Mouse (Mus musculus) intestine, embryonic 14.5 days (tissue): ENCODE results near the gene Xpa. TPM values are rescaled to one million over a fixed set of nuclear protein-coding genes. Genes with fewer than 3 reads are reported as not detected.

Experiments used
- ATAC-seq: fragments of 200-750 bp; cut with Nextera tagmentation; replicated peaks from 2 replicates; pipeline ENCODE4 v1.8.0; 2017; ENCODE audit warnings: low read depth, moderate number of reproducible peaks, moderate TSS enrichment, moderate library complexity; ENCODE audit not compliant: low FRiP score, low TSS enrichment
- DNase-seq: peaks from one replicate; pipeline ENCODE4 v3.0.0-alpha.2; 2018; ENCODE audit warnings: low spot score
- H3K27ac ChIP-seq: fragments of 300-500 bp; sonication (generic); 2 replicates; pipeline ENCODE4 v1.5.1; 2014; ENCODE audit warnings: low read depth, mild to moderate bottlenecking, control low read depth
- H3K27me3 ChIP-seq: fragments of 300-500 bp; sonication (generic); replicated peaks from 2 replicates; pipeline ENCODE4 v1.6.1; 2014; ENCODE audit warnings: low read length, control low read depth; ENCODE audit not compliant: control insufficient read depth, insufficient read depth
- H3K36me3 ChIP-seq: fragments of 300-500 bp; sonication (generic); 2 replicates; pipeline ENCODE4 v1.6.1; 2014; ENCODE audit warnings: low read length, control low read depth; ENCODE audit not compliant: control insufficient read depth, insufficient read depth
- H3K4me1 ChIP-seq: fragments of 300-500 bp; sonication (generic); replicated peaks from 2 replicates; pipeline ENCODE4 v1.6.1; 2014; ENCODE audit warnings: low read length, control low read depth, mixed read lengths; ENCODE audit not compliant: control insufficient read depth, insufficient read depth
- H3K4me2 ChIP-seq: fragments of 300-500 bp; sonication (generic); 2 replicates; pipeline ENCODE4 v1.6.1; 2014; ENCODE audit warnings: low read length
- H3K4me3 ChIP-seq: fragments of 300-500 bp; sonication (generic); 2 replicates; pipeline ENCODE4 v1.5.1; 2014; ENCODE audit warnings: low read depth, low read length, control low read depth, mixed read lengths
- H3K9ac ChIP-seq: fragments of 300-500 bp; sonication (generic); 2 replicates; pipeline ENCODE4 v1.6.1; 2014; ENCODE audit warnings: mild to moderate bottlenecking, low read length
- H3K9me3 ChIP-seq: fragments of 300-500 bp; sonication (generic); 2 replicates; pipeline ENCODE4 v1.6.1; 2016; ENCODE audit warnings: low read length, control low read depth; ENCODE audit not compliant: control insufficient read depth
- WGBS: fragments of 180-500 bp; shearing (Covaris S2); extraction: QIAGEN DNeasy Blood & Tissue Kit; methylation state at CpG from one replicate; pipeline ENCODE4 v1.1.7; 2014; 5-methylcytosine and 5-hydroxymethylcytosine counted together
- polyA plus RNA-seq: library from polyadenylated mRNA; unstranded; fragments of >200 nt; fragmentation: Nextera tagmentation; extraction: Ambion mirVana; gene quantifications from 2 replicates; pipeline ENCODE4 v1.2.1, GENCODE M21; 2014

Gene Xpa
- polyA plus RNA-seq, 1 experiment from 2014 or later: 22.1 TPM

DNA sequence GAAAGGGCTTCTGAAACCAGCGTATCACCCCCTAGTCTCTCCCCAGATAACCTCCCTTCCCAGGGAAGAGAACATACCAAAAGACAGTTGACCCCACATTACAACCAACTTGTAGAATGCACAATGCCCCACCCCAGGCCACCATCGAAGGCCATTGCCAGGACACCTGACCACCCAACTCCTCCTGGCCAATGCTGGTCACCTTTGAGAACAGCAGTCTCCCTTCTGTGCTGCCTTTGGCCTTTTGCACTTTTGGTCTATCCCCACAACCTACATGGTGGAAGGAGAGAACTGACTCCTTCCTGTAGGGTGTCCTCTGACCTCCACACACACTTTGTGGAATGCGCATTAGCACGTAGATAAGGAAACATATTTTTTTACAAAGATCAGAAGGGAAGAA, 78.6 kb downstream of the Xpa start:
- no peak overlapping the region for H3K4me2 ChIP-seq
- no peaks in the 10 kb centered on the region for H3K4me1 ChIP-seq
- DNase-seq (no peak), ATAC-seq (no peak)
- no peaks in the 10 kb centered on the region for H3K9me3 ChIP-seq
- H3K4me3 ChIP-seq: no peak overlapping the region
- no peaks in the 10 kb centered on the region for H3K27me3 ChIP-seq
- no peak overlapping the region for H3K9ac ChIP-seq
- H3K27ac ChIP-seq: no peak overlapping the region
- WGBS: 95% methylated on average over 4 of the region's 4 CpGs
- peaks cover 90% of the 10 kb centered on the region for H3K36me3 ChIP-seq

DNA sequence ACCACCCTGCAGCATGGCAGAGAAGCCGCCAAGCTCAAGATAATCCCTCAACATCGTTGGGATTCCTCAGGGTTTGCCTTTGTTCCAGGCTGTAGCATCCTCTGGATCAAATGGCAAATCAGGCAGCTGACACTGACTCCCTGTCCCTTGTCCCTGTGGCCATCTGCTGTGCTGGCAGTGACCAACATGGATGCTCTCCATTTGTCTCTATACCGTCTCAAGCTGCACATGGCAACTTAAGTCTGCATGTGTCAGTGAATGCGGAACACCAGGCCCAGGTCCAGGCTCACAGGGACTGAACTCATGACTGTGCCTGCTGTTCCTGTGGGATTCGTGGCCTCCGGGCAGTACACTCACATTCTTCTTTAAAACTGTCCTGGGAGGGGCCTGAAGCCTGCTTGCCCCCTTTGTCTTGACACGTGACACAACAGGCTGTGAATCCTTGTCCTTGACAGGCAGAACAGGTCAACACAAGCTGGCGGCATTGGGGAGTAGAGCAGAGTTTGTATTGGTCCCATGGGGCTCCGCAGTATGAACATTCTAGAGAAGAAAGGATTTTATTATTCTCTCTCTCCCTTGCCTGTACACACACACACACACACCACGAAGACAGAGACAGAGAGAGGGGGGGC, 79.5 kb downstream of the Xpa start:
- Histone ChIP-seq H3K9ac (no peak overlapping the region), H3K36me3 (peaks cover 81% of the 10 kb centered on the region), H3K4me2 (no peak overlapping the region), H3K4me1 (no peaks in the 10 kb centered on the region), H3K9me3 (no peaks in the 10 kb centered on the region), H3K4me3 (no peak overlapping the region), H3K27ac (no peak overlapping the region), H3K27me3 (no peaks in the 10 kb centered on the region)
- ATAC-seq: no peak
- DNase-seq: no peak
- WGBS: 81% methylated on average over 10 of the region's 10 CpGs

- Histone ChIP-seq H3K4me3 (no peak overlapping the region), H3K27me3 (no peaks in the 10 kb centered on the region), H3K4me2 (no peak overlapping the region), H3K36me3 (peaks cover 67% of the 10 kb centered on the region), H3K27ac (no peak overlapping the region), H3K9ac (no peak overlapping the region), H3K4me1 (no peaks in the 10 kb centered on the region), H3K9me3 (no peaks in the 10 kb centered on the region)
- ATAC-seq (no peak), DNase-seq (no peak)
- 71% methylated on average over 1 of the region's 1 CpGs for WGBS
Measured at GRCm38 (mm10) chr4:46115308-46115707, 80.8 kb downstream of the Xpa start.

DNA sequence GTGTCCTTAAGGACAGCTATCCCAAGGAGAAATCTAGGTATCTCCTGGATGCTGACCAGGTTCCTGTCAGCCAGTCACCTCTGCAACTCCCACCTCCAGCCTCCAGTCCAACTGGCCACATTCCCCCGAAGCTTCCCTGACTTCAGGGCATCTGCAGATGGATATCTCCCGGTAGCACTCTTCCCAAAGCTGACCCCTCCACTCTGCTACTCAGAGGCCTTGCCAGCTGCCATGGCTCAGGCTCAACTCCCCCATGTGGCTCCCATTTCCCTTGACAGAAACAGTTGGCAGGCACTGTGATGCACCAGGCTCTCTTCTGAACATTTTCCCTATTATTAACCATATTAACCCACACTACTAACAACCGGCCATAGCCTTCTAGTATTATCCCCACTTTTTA, 84.8 kb downstream of the Xpa start:
- Histone ChIP-seq H3K36me3 (peaks cover 28% of the 10 kb centered on the region), H3K4me2 (no peak overlapping the region), H3K4me3 (no peak overlapping the region), H3K27me3 (no peaks in the 10 kb centered on the region), H3K9ac (no peak overlapping the region), H3K4me1 (no peaks in the 10 kb centered on the region), H3K9me3 (no peaks in the 10 kb centered on the region), H3K27ac (no peak overlapping the region)
- 66% methylated on average over 3 of the region's 3 CpGs for WGBS
- ATAC-seq (no peak), DNase-seq (no peak)

- H3K4me1 ChIP-seq: no peaks in the 10 kb centered on the region
Measured at GRCm38 (mm10) chr4:46110084-46110483, 86.0 kb downstream of the Xpa start.

More at GRCm38 (mm10) chr4:46110084-46110483, 86.0 kb downstream of the Xpa start:
- Histone ChIP-seq H3K27me3 (no peaks in the 10 kb centered on the region), H3K36me3 (peaks cover 15% of the 10 kb centered on the region), H3K9me3 (no peaks in the 10 kb centered on the region), H3K27ac (no peak overlapping the region), H3K9ac (no peak overlapping the region), H3K4me2 (no peak overlapping the region), H3K4me3 (no peak overlapping the region)
- 92% methylated on average over 8 of the region's 8 CpGs for WGBS
- ATAC-seq: no peak
- DNase-seq: no peak

Other genes with a start within 250 kb of the Xpa start
- 16.5 and 20.2 TPM in 2 replicates for gene Tdrd7, start 231.0 kb downstream of the Xpa start, polyA plus RNA-seq
- 2.5 TPM in 2 replicates for gene Tmod1, start 157.4 kb downstream of the Xpa start, polyA plus RNA-seq
- 77.6 and 81.5 TPM in 2 replicates for gene Ncbp1, start 57.7 kb downstream of the Xpa start, polyA plus RNA-seq
- gene Tstd2, start 57.6 kb downstream of the Xpa start, polyA plus RNA-seq: 25.0 and 31.3 TPM in 2 replicates
- not detected in 2 replicates for gene Foxe1, start 147.3 kb upstream of the Xpa start, polyA plus RNA-seq
- gene Trmo, start 193.1 kb upstream of the Xpa start, polyA plus RNA-seq: 11.3 and 13.1 TPM in 2 replicates
- gene Hemgn, start 217.2 kb upstream of the Xpa start, polyA plus RNA-seq: 0.27 and 0.42 TPM in 2 replicates